Mouse (Mus musculus): ENCODE results near the gene Ccdc125. TPM values are rescaled to one million over a fixed set of nuclear protein-coding genes. Genes with fewer than 3 reads are reported as not detected.
"Not testable (repeated sequence)": the region's sequence is repeated elsewhere in the genome, so short reads cannot be mapped to it uniquely, and the experiment has no call there.

Gene Ccdc125
- total RNA-seq, 2 experiments from 2014 or later = 0.25 TPM; not detected in 1

- no peak for DNase-seq (ENCODE audit: low spot score in 2 of 2)
These were observed 46.0 kb downstream of the Ccdc125 start for GRCm38 (mm10) chr13:100715467-100715866.

- no peak for DNase-seq (ENCODE audit: low spot score in 2 of 2)
These were observed 52.1 kb downstream of the Ccdc125 start for GRCm38 (mm10) chr13:100721656-100722055.

GRCm38 (mm10) chr13:100724051-100724754 is 54.7 kb downstream of the Ccdc125 start:
- DNase-seq (ENCODE audit: low spot score in 2 of 2) = no peak

GRCm38 (mm10) chr13:100725194-100725593 is 55.7 kb downstream of the Ccdc125 start:
- DNase-seq (ENCODE audit: low spot score in 2 of 2) = no peak

GRCm38 (mm10) chr13:100728086-100728485 is 58.6 kb downstream of the Ccdc125 start:
- no peak for DNase-seq (ENCODE audit: low spot score in 2 of 2)

- not testable (repeated sequence) for DNase-seq (ENCODE audit: low spot score in 2 of 2)
These were observed 59.0 kb downstream of the Ccdc125 start for GRCm38 (mm10) chr13:100728530-100728929.

- DNase-seq (ENCODE audit: low spot score in 2 of 2) = no peak
These were observed 60.8 kb downstream of the Ccdc125 start for GRCm38 (mm10) chr13:100730153-100730860.

GRCm38 (mm10) chr13:100730861-100731176 is 61.3 kb downstream of the Ccdc125 start, which contains the start of gene Cdk7:
Gene Cdk7 (minus strand): TSS chr13:100730939.
- DNase-seq (ENCODE audit: low spot score in 2 of 2) = peak; percentile 87 to 95

GRCm38 (mm10) chr13:100731462-100732046 is 62.0 kb downstream of the Ccdc125 start:
- DNase-seq (ENCODE audit: low spot score in 2 of 2) = not testable (repeated sequence)

- no peak for DNase-seq (ENCODE audit: low spot score in 2 of 2)
These were observed 63.2 kb downstream of the Ccdc125 start for GRCm38 (mm10) chr13:100732756-100733155.

- DNase-seq (ENCODE audit: low spot score in 2 of 2) = no peak
These were observed 73.3 kb downstream of the Ccdc125 start for GRCm38 (mm10) chr13:100742831-100743230.

GRCm38 (mm10) chr13:100743346-100744035 is 74.0 kb downstream of the Ccdc125 start:
- DNase-seq (ENCODE audit: low spot score in 2 of 2) = no peak

GRCm38 (mm10) chr13:100744036-100744744 is 74.7 kb downstream of the Ccdc125 start, which contains the start of gene Mrps36:
Gene Mrps36 (minus strand): TSS chr13:100744659.
- peak; percentile 89 to 93 for DNase-seq (ENCODE audit: low spot score in 2 of 2)

GRCm38 (mm10) chr13:100746090-100746489 is 76.6 kb downstream of the Ccdc125 start:
- DNase-seq (ENCODE audit: low spot score in 2 of 2) = peak in 1 of 2 experiments; percentile 73

Other genes starting within 250 kb of the Ccdc125 start
- gene Naip1, start 216.8 kb upstream of the Ccdc125 start, total RNA-seq (2021) = under 1 TPM; 0.15 to 0.22 TPM
- 10 to 100 TPM; 42.5 to 50.8 TPM for gene Gtf2h2, start 177.1 kb upstream of the Ccdc125 start, total RNA-seq (2021)
- gene Ocln, start 117.0 kb upstream of the Ccdc125 start, total RNA-seq (2021) = 10 to 100 TPM; 11.2 to 12.3 TPM
- gene Marveld2, start 52.7 kb upstream of the Ccdc125 start, total RNA-seq (2021) = 1 to 10 TPM; 1.3 to 1.8 TPM
- gene Ak6, start 18.7 kb upstream of the Ccdc125 start, total RNA-seq (2021) = 10 to 100 TPM; 82.6 to 88.7 TPM
- gene Rad17, start 18.7 kb upstream of the Ccdc125 start, total RNA-seq (2021) = 10 to 100 TPM; 13.0 to 14.8 TPM
- gene Taf9, start 18.1 kb upstream of the Ccdc125 start, total RNA-seq (2021) = 10 to 100 TPM; 21.9 to 24.9 TPM
- 10 to 100 TPM; 35.8 to 40.1 TPM for gene Cdk7, start 61.2 kb downstream of the Ccdc125 start, total RNA-seq (2021)
- 10 to 100 TPM; 51.6 to 52.8 TPM for gene Mrps36, start 74.9 kb downstream of the Ccdc125 start, total RNA-seq (2021)
- not detected for gene Cenph, start 106.2 kb downstream of the Ccdc125 start, total RNA-seq (2021)
- under 1 TPM; 0.37 to 0.58 TPM for gene Ccnb1, start 116.9 kb downstream of the Ccdc125 start, total RNA-seq (2021)
- 10 to 100 TPM; 36.6 to 36.8 TPM for gene Slc30a5, start 163.7 kb downstream of the Ccdc125 start, total RNA-seq (2021)